In the genomic region with DNA sequence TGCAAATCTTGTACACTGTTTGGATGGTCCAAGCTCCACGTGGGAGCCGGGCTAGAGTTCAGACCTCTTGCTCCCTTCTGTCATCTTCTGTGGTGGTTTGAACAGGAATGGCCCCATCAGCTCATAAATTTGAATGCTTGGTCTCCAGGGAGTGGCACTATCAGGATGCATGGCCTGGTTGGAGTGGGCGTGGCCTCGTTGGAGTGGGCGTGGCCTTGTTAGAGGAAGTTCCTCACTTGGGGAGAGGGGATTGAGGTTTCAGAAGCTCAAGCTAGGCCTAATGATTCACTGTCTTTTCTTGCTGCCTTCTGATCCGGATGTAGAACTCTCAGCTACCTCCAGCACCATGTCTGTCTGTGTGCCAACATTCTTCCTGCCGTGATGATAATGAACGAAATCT, we compare ENCODE assay signal across 21 mouse cellular contexts. TPM values are rescaled to one million over a fixed set of nuclear protein-coding genes. Genes with fewer than 3 reads are reported as not detected.
DNase-seq lines count a peak whose midpoint lies in the region; ATAC-seq and TF ChIP-seq lines count a peak whose summit lies in the region.
"Had no signal": no experiment of that assay in that cellular context is flagged by ENCODE, and none has a peak within 500 bp of the region (broad histone marks: within the 10 kb centered on the region; RNA-seq: fewer than 3 reads in every experiment).

No protein-coding gene starts in this region.

- H3K9me3 ChIP-seq in stomach, postnatal 0 days (ENCODE audit: control insufficient read depth, low read length), result no peaks in the 10 kb centered on the region
- H3K9me3 ChIP-seq: forebrain, embryonic 12.5 days had no signal

- 62% methylated on average over 8 of the region's 8 CpGs for WGBS in kidney, adult 2 months
- WGBS in stomach, postnatal 0 days, result 64% methylated on average over 8 of the region's 8 CpGs

- no peak for ATAC-seq in stomach, postnatal 0 days (ENCODE audit: low FRiP score, low TSS enrichment)
- ATAC-seq: hindbrain, postnatal 0 days had no signal

- H3K9ac ChIP-seq in stomach, postnatal 0 days (ENCODE audit: low read length), result no peak overlapping the region
- H3K9ac ChIP-seq: forebrain, embryonic 12.5 days; liver, embryonic 14.5 days had no signal

- TF ChIP-seq POLR2A in kidney, adult 2 months (IDR thresholded peaks at IDR 0.05; ENCODE audit: low read depth, low read length), result no peak

- no peaks in the 10 kb centered on the region for H3K36me3 ChIP-seq in kidney, adult 2 months (ENCODE audit: control insufficient read depth, insufficient read depth, low read length)
- no peaks in the 10 kb centered on the region for H3K36me3 ChIP-seq in stomach, postnatal 0 days (ENCODE audit: control insufficient read depth, insufficient read depth, low read length)
- H3K36me3 ChIP-seq: forebrain, embryonic 12.5 days had no signal

- TF ChIP-seq CTCF in kidney, adult 2 months (conservative IDR thresholded peaks at IDR 0.05; ENCODE audit: insufficient read depth, insufficient read length, low read depth, low read length), result no peak
- TF ChIP-seq CTCF in stomach, postnatal 0 days (IDR thresholded peaks at IDR 0.05; ENCODE audit: low read depth), result no peak

- no peak overlapping the region for H3K27ac ChIP-seq in kidney, adult 2 months (ENCODE audit: insufficient read depth, low read depth, low read length)
- H3K27ac ChIP-seq in stomach, postnatal 0 days (replicated peaks), result no peak overlapping the region
- H3K27ac ChIP-seq: forebrain, embryonic 12.5 days; heart, adult 2 months; hindbrain, postnatal 0 days; liver, embryonic 14.5 days had no signal

- no peak overlapping the region for H3K4me2 ChIP-seq in stomach, postnatal 0 days (replicated peaks; ENCODE audit: low read depth)
- H3K4me2 ChIP-seq: forebrain, embryonic 12.5 days had no signal

- no peaks in the 10 kb centered on the region for H3K27me3 ChIP-seq in kidney, adult 2 months (replicated peaks; ENCODE audit: control insufficient read depth, insufficient read depth, low read length)
- no peaks in the 10 kb centered on the region for H3K27me3 ChIP-seq in stomach, postnatal 0 days (ENCODE audit: control insufficient read depth, insufficient read depth, low read length)
- H3K27me3 ChIP-seq: forebrain, embryonic 12.5 days had no signal

- H3K4me1 ChIP-seq in kidney, adult 2 months (ENCODE audit: control insufficient read depth, insufficient read depth, low read length), result no peaks in the 10 kb centered on the region
- H3K4me1 ChIP-seq in stomach, postnatal 0 days (replicated peaks; ENCODE audit: control insufficient read depth, insufficient read depth), result no peaks in the 10 kb centered on the region

- TF ChIP-seq EP300 in stomach, postnatal 0 days (optimal IDR thresholded peaks at IDR 0.05), result no peak

- DNase-seq in kidney, postnatal 10 days, result peak; percentile 44
- no peak for DNase-seq in kidney, adult 2 months
- DNase-seq in testis, postnatal 10 days (ENCODE audit: low spot score), result peak; percentile 66
- DNase-seq in testis, postnatal 14 days (ENCODE audit: low spot score), result no peak
- DNase-seq in ZHBTc4 (ENCODE audit: low read depth, low spot score), result peak; percentile 54
- DNase-seq in stomach, postnatal 0 days (ENCODE audit: low spot score), result peak; percentile 40
- no peak for DNase-seq in spleen, postnatal 14 days (ENCODE audit: low spot score in 2 of 2)
- no peak for DNase-seq in spleen, adult 12 weeks (ENCODE audit: low spot score)
- DNase-seq: adrenal gland, postnatal 25 days; cerebellum, adult 11-12 months; cerebellum, postnatal 14 days; heart, adult 2 months; heart, postnatal 36 days; kidney, adult 18-20 months; kidney, postnatal 36 days; layer of hippocampus, adult 9-11 months; lung, postnatal 14 days; right cerebral cortex, adult 18-20 months had no signal

- no peak overlapping the region for H3K4me3 ChIP-seq in kidney, adult 2 months (ENCODE audit: insufficient read depth, low read depth, low read length)
- H3K4me3 ChIP-seq in stomach, postnatal 0 days (ENCODE audit: low read depth, low read length), result no peak overlapping the region
- H3K4me3 ChIP-seq: forebrain, embryonic 12.5 days; heart, adult 2 months had no signal

RNA-seq across cellular contexts. Expression of a gene that starts 28.7 kb away (rescaled TPM):
- polyA plus RNA-seq in kidney, adult 2 months (2012; rRNA removed), result 2.0 TPM in 2 replicates
- polyA plus RNA-seq in stomach, postnatal 0 days (2015; fragmentation: Nextera tagmentation; extraction: Ambion mirVana), result 25.7 and 27.0 TPM in 2 replicates

Comparison
In these comparisons a context has a peak if more than half of its experiments do, and no peak if none do; other contexts are left out.
1. DNase-seq: peak in kidney, postnatal 10 days (single experiment), testis, postnatal 10 days (single experiment), ZHBTc4 (single experiment) and stomach, postnatal 0 days (single experiment); none in kidney, adult 2 months (single experiment), testis, postnatal 14 days (single experiment), spleen, postnatal 14 days (0 of 2) and spleen, adult 12 weeks (single experiment).